Mouse (Mus musculus): ENCODE data around the gene Spata6. TPM values are rescaled to one million over a fixed set of nuclear protein-coding genes. Genes with fewer than 3 reads are reported as not detected.
A peak's percentile ranks its signal among the peaks of the same experiment; 100 is the strongest.

Gene Spata6
- polyA plus RNA-seq, 2 experiments: 21.0 to 21.2 TPM

DNA sequence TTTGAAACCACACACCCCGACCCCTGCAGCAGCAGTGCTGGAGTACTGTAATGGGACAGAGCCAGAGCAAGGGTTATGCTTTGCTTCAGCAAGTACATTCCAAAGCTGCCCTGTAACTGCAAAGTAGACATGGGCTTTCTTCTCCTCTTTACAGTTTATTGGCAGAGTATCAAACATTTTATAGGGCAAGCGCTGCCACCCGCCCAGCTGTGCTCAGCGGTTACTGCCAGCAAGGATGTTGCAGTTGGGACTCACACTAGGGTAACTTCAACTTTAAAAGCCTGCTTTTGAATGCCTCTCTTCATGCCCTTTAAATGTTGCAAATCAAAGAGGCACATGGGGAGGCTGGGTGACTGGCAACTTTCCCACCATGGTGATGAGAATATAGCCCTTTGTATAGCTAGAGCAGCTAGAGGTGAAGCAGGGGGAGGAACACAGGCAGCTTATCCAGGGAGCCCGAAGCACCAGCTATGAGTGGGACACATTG, 28.7 kb upstream of the Spata6 start:
- peak; percentile 87 for ATAC-seq (ENCODE audit: low FRiP score, low read depth)
- DNase-seq (ENCODE audit: low spot score): peak; percentile 77
- Histone ChIP-seq H3K36me3 (ENCODE audit: control insufficient read depth, insufficient read depth, low read length) (no peaks in the 10 kb centered on the region), H3K27me3 (ENCODE audit: control insufficient read depth, insufficient read depth, low read length) (no peaks in the 10 kb centered on the region), H3K9ac (ENCODE audit: low read depth, low read length, severe bottlenecking) (no peak overlapping the region), H3K4me2 (replicated peaks; ENCODE audit: low read depth, low read length, severe bottlenecking) (no peak overlapping the region), H3K27ac (replicated peaks; ENCODE audit: low read depth, low read length) (peak overlapping the region; percentile 65), H3K4me1 (ENCODE audit: control insufficient read depth, insufficient read depth, low read length) (peaks cover 27% of the 10 kb centered on the region), H3K9me3 (ENCODE audit: control insufficient read depth, low read length) (no peaks in the 10 kb centered on the region), H3K4me3 (replicated peaks; ENCODE audit: low read length) (no peak overlapping the region)
- TF ChIP-seq POLR2A (IDR thresholded peaks at IDR 0.05; ENCODE audit: borderline replicate concordance, extremely low read depth, insufficient read depth, insufficient read length): no peak
- WGBS: 13% methylated on average over 5 of the region's 5 CpGs

- 0 out of 2 replicates have a peak, but pooled peaks cover 5% of the 10 kb centered on the region for H3K4me1 ChIP-seq (ENCODE audit: control insufficient read depth, insufficient read depth, low read length)
- H3K9ac ChIP-seq (ENCODE audit: low read depth, low read length, severe bottlenecking): no peak overlapping the region
- H3K4me2 ChIP-seq (replicated peaks; ENCODE audit: low read depth, low read length, severe bottlenecking): no peak overlapping the region
- H3K27ac ChIP-seq (replicated peaks; ENCODE audit: low read depth, low read length): no peak overlapping the region
- TF ChIP-seq POLR2A (IDR thresholded peaks at IDR 0.05; ENCODE audit: borderline replicate concordance, extremely low read depth, insufficient read depth, insufficient read length): no peak
- no peaks in the 10 kb centered on the region for H3K27me3 ChIP-seq (ENCODE audit: control insufficient read depth, insufficient read depth, low read length)
- H3K9me3 ChIP-seq (ENCODE audit: control insufficient read depth, low read length): no peaks in the 10 kb centered on the region
- H3K36me3 ChIP-seq (ENCODE audit: control insufficient read depth, insufficient read depth, low read length): no peaks in the 10 kb centered on the region
- ATAC-seq (ENCODE audit: low FRiP score, low read depth) (no peak), DNase-seq (ENCODE audit: low spot score) (no peak)
- 61% methylated on average over 1 of the region's 1 CpGs for WGBS
- H3K4me3 ChIP-seq (replicated peaks; ENCODE audit: low read length): no peak overlapping the region
These were observed 18.4 kb upstream of the Spata6 start for GRCm38 (mm10) chr4:111701381-111701780.

GRCm38 (mm10) chr4:111704126-111704525, 15.7 kb upstream of the Spata6 start:
- Histone ChIP-seq H3K4me3 (replicated peaks; ENCODE audit: low read length) (no peak overlapping the region), H3K4me1 (ENCODE audit: control insufficient read depth, insufficient read depth, low read length) (no peaks in the 10 kb centered on the region), H3K27me3 (ENCODE audit: control insufficient read depth, insufficient read depth, low read length) (no peaks in the 10 kb centered on the region), H3K27ac (replicated peaks; ENCODE audit: low read depth, low read length) (no peak overlapping the region), H3K9me3 (ENCODE audit: control insufficient read depth, low read length) (no peaks in the 10 kb centered on the region), H3K4me2 (replicated peaks; ENCODE audit: low read depth, low read length, severe bottlenecking) (no peak overlapping the region), H3K36me3 (ENCODE audit: control insufficient read depth, insufficient read depth, low read length) (no peaks in the 10 kb centered on the region), H3K9ac (ENCODE audit: low read depth, low read length, severe bottlenecking) (no peak overlapping the region)
- DNase-seq (ENCODE audit: low spot score): no peak
- WGBS: 89% methylated on average over 2 of the region's 2 CpGs
- no peak for ATAC-seq (ENCODE audit: low FRiP score, low read depth)
- no peak for TF ChIP-seq POLR2A (IDR thresholded peaks at IDR 0.05; ENCODE audit: borderline replicate concordance, extremely low read depth, insufficient read depth, insufficient read length)

- H3K4me2 ChIP-seq (replicated peaks; ENCODE audit: low read depth, low read length, severe bottlenecking): no peak overlapping the region
- no peak overlapping the region for H3K4me3 ChIP-seq (replicated peaks; ENCODE audit: low read length)
- H3K9ac ChIP-seq (ENCODE audit: low read depth, low read length, severe bottlenecking): no peak overlapping the region
- TF ChIP-seq POLR2A (IDR thresholded peaks at IDR 0.05; ENCODE audit: borderline replicate concordance, extremely low read depth, insufficient read depth, insufficient read length): no peak
- H3K27me3 ChIP-seq (ENCODE audit: control insufficient read depth, insufficient read depth, low read length): no peaks in the 10 kb centered on the region
- no peaks in the 10 kb centered on the region for H3K9me3 ChIP-seq (ENCODE audit: control insufficient read depth, low read length)
- H3K36me3 ChIP-seq (ENCODE audit: control insufficient read depth, insufficient read depth, low read length): no peaks in the 10 kb centered on the region
- ATAC-seq (ENCODE audit: low FRiP score, low read depth) (no peak), DNase-seq (ENCODE audit: low spot score) (no peak)
- no peaks in the 10 kb centered on the region for H3K4me1 ChIP-seq (ENCODE audit: control insufficient read depth, insufficient read depth, low read length)
- 42% methylated on average over 3 of the region's 3 CpGs for WGBS
- no peak overlapping the region for H3K27ac ChIP-seq (replicated peaks; ENCODE audit: low read depth, low read length)
These were observed 14.8 kb upstream of the Spata6 start for GRCm38 (mm10) chr4:111704975-111705374.

GRCm38 (mm10) chr4:111719296-111719695, 488 bp upstream of the Spata6 start:
- 58% methylated on average over 4 of the region's 4 CpGs for WGBS
- Histone ChIP-seq H3K27ac (replicated peaks; ENCODE audit: low read depth, low read length) (no peak overlapping the region), H3K36me3 (ENCODE audit: control insufficient read depth, insufficient read depth, low read length) (no peaks in the 10 kb centered on the region), H3K9ac (ENCODE audit: low read depth, low read length, severe bottlenecking) (no peak overlapping the region), H3K4me3 (replicated peaks; ENCODE audit: low read length) (peak overlapping the region; percentile 81), H3K4me2 (replicated peaks; ENCODE audit: low read depth, low read length, severe bottlenecking) (peak overlapping the region; percentile 60; the same call in 1 of the 2 replicates), H3K27me3 (ENCODE audit: control insufficient read depth, insufficient read depth, low read length) (no peaks in the 10 kb centered on the region), H3K9me3 (ENCODE audit: control insufficient read depth, low read length) (no peaks in the 10 kb centered on the region), H3K4me1 (ENCODE audit: control insufficient read depth, insufficient read depth, low read length) (peaks cover 12% of the 10 kb centered on the region)
- no peak for DNase-seq (ENCODE audit: low spot score)
- no peak for TF ChIP-seq POLR2A (IDR thresholded peaks at IDR 0.05; ENCODE audit: borderline replicate concordance, extremely low read depth, insufficient read depth, insufficient read length)
- no peak for ATAC-seq (ENCODE audit: low FRiP score, low read depth)

DNA sequence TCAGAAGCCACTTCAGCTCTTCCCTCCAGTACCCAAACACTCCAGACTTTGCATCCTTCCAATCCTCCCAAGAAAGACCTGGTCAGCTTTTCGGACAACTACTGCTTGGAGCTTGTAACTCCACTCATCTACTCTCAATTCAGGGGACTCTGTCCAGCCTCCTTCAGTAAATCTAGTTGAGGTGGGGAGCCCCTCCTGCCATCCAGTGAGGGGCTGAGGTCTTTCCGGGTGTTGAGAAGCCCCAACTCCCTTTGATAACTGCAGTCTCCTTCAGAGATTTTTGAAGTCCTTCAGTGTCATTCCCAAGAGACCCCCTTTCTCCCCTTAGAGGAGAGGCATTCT, 849 bp downstream of the Spata6 start:
- H3K4me2 ChIP-seq (replicated peaks; ENCODE audit: low read depth, low read length, severe bottlenecking): peak overlapping the region; percentile 60
- no peak for ATAC-seq (ENCODE audit: low FRiP score, low read depth)
- peaks cover 12% of the 10 kb centered on the region for H3K4me1 ChIP-seq (ENCODE audit: control insufficient read depth, insufficient read depth, low read length)
- no peaks in the 10 kb centered on the region for H3K9me3 ChIP-seq (ENCODE audit: control insufficient read depth, low read length)
- H3K9ac ChIP-seq (ENCODE audit: low read depth, low read length, severe bottlenecking): peak overlapping the region; percentile 75
- peak overlapping the region; percentile 81 for H3K4me3 ChIP-seq (replicated peaks; ENCODE audit: low read length)
- H3K36me3 ChIP-seq (ENCODE audit: control insufficient read depth, insufficient read depth, low read length): no peaks in the 10 kb centered on the region
- H3K27me3 ChIP-seq (ENCODE audit: control insufficient read depth, insufficient read depth, low read length): no peaks in the 10 kb centered on the region
- peak overlapping the region; percentile 78 for H3K27ac ChIP-seq (replicated peaks; ENCODE audit: low read depth, low read length)
- WGBS: 17% methylated on average over 2 of the region's 2 CpGs
- DNase-seq (ENCODE audit: low spot score): peak; percentile 10
- no peak for TF ChIP-seq POLR2A (IDR thresholded peaks at IDR 0.05; ENCODE audit: borderline replicate concordance, extremely low read depth, insufficient read depth, insufficient read length)

All from limb, embryonic 14.5 days (tissue).